Mouse (Mus musculus): ENCODE measurements around the gene Foxn1. TPM values are rescaled to one million over a fixed set of nuclear protein-coding genes. Genes with fewer than 3 reads are reported as not detected.

The Foxn1 gene
- total RNA-seq, 1 experiment from 2014 or later = not detected

GRCm38 (mm10) chr11:78402062-78402461, 15.7 kb upstream of the Foxn1 start:
- ATAC-seq (ENCODE audit: extremely low read depth, insufficient number of reproducible peaks, low FRiP score, poor library complexity, severe bottlenecking) = no peak

- no peak for ATAC-seq (ENCODE audit: extremely low read depth, insufficient number of reproducible peaks, low FRiP score, poor library complexity, severe bottlenecking)
These were observed 15.1 kb upstream of the Foxn1 start for GRCm38 (mm10) chr11:78401469-78401868.

GRCm38 (mm10) chr11:78400936-78401335, 14.6 kb upstream of the Foxn1 start:
- ATAC-seq (ENCODE audit: extremely low read depth, insufficient number of reproducible peaks, low FRiP score, poor library complexity, severe bottlenecking) = no peak

- ATAC-seq (ENCODE audit: extremely low read depth, insufficient number of reproducible peaks, low FRiP score, poor library complexity, severe bottlenecking) = peak; percentile 41; the same call in 1 of the 2 replicates
These were observed 13.3 kb upstream of the Foxn1 start for GRCm38 (mm10) chr11:78399680-78400079.

GRCm38 (mm10) chr11:78398212-78398611, 11.9 kb upstream of the Foxn1 start:
- no peak for ATAC-seq (ENCODE audit: extremely low read depth, insufficient number of reproducible peaks, low FRiP score, poor library complexity, severe bottlenecking)

- ATAC-seq (ENCODE audit: extremely low read depth, insufficient number of reproducible peaks, low FRiP score, poor library complexity, severe bottlenecking) = 0 out of 2 replicates have a peak, but pooled peaks have one; percentile 30
These were observed 11.0 kb upstream of the Foxn1 start for GRCm38 (mm10) chr11:78397397-78397796.

GRCm38 (mm10) chr11:78396950-78397349, 10.6 kb upstream of the Foxn1 start:
- ATAC-seq (ENCODE audit: extremely low read depth, insufficient number of reproducible peaks, low FRiP score, poor library complexity, severe bottlenecking) = no peak

GRCm38 (mm10) chr11:78392728-78393127, 6.4 kb upstream of the Foxn1 start:
- no peak for ATAC-seq (ENCODE audit: extremely low read depth, insufficient number of reproducible peaks, low FRiP score, poor library complexity, severe bottlenecking)

GRCm38 (mm10) chr11:78385776-78386175, 582 bp downstream of the Foxn1 start:
- ATAC-seq (ENCODE audit: extremely low read depth, insufficient number of reproducible peaks, low FRiP score, poor library complexity, severe bottlenecking) = no peak

- ATAC-seq (ENCODE audit: extremely low read depth, insufficient number of reproducible peaks, low FRiP score, poor library complexity, severe bottlenecking) = no peak
These were observed 3.7 kb downstream of the Foxn1 start for GRCm38 (mm10) chr11:78382701-78383100.

- no peak for ATAC-seq (ENCODE audit: extremely low read depth, insufficient number of reproducible peaks, low FRiP score, poor library complexity, severe bottlenecking)
These were observed 4.1 kb downstream of the Foxn1 start for GRCm38 (mm10) chr11:78382286-78382685.

GRCm38 (mm10) chr11:78380996-78381395, 5.4 kb downstream of the Foxn1 start:
- ATAC-seq (ENCODE audit: extremely low read depth, insufficient number of reproducible peaks, low FRiP score, poor library complexity, severe bottlenecking) = no peak

- ATAC-seq (ENCODE audit: extremely low read depth, insufficient number of reproducible peaks, low FRiP score, poor library complexity, severe bottlenecking) = no peak
These were observed 6.0 kb downstream of the Foxn1 start for GRCm38 (mm10) chr11:78380351-78380750.

- ATAC-seq (ENCODE audit: extremely low read depth, insufficient number of reproducible peaks, low FRiP score, poor library complexity, severe bottlenecking) = no peak
These were observed 8.7 kb downstream of the Foxn1 start for GRCm38 (mm10) chr11:78377549-78378159.

- ATAC-seq (ENCODE audit: extremely low read depth, insufficient number of reproducible peaks, low FRiP score, poor library complexity, severe bottlenecking) = no peak
These were observed 12.2 kb downstream of the Foxn1 start for GRCm38 (mm10) chr11:78374147-78374546.

- ATAC-seq (ENCODE audit: extremely low read depth, insufficient number of reproducible peaks, low FRiP score, poor library complexity, severe bottlenecking) = no peak
These were observed 13.7 kb downstream of the Foxn1 start for GRCm38 (mm10) chr11:78372610-78373009.

- ATAC-seq (ENCODE audit: extremely low read depth, insufficient number of reproducible peaks, low FRiP score, poor library complexity, severe bottlenecking) = no peak
These were observed 14.2 kb downstream of the Foxn1 start for GRCm38 (mm10) chr11:78372166-78372565.

- no peak for ATAC-seq (ENCODE audit: extremely low read depth, insufficient number of reproducible peaks, low FRiP score, poor library complexity, severe bottlenecking)
These were observed 14.6 kb downstream of the Foxn1 start for GRCm38 (mm10) chr11:78371711-78372110.

GRCm38 (mm10) chr11:78370389-78370788, 16.0 kb downstream of the Foxn1 start:
- ATAC-seq (ENCODE audit: extremely low read depth, insufficient number of reproducible peaks, low FRiP score, poor library complexity, severe bottlenecking) = no peak

GRCm38 (mm10) chr11:78367456-78368225, 18.7 kb downstream of the Foxn1 start:
- no peak for ATAC-seq (ENCODE audit: extremely low read depth, insufficient number of reproducible peaks, low FRiP score, poor library complexity, severe bottlenecking)

Data from neutrophil, adult 5-6 weeks (primary cell).